Mouse (Mus musculus) heart, adult 18-20 months (tissue): ENCODE results near the gene Ccdc190. TPM values are rescaled to one million over a fixed set of nuclear protein-coding genes. Genes with fewer than 3 reads are reported as not detected.

Source experiments
- DNase-seq, 2 experiments: peaks; one replicate each; pipeline ENCODE4 v3.0.0; 2021 to 2022; ENCODE audit warnings: mixed read lengths in 1 of 2
- total RNA-seq, 2 experiments: library from RNA; stranded (reverse); gene quantifications; 2 replicates each; pipeline ENCODE4 v1.2.3; 2021

Gene Ccdc190
- total RNA-seq, 2 experiments from 2014 or later = 0.31 TPM; not detected in 1

GRCm38 (mm10) chr1:169934005-169934725, 5.7 kb downstream of the Ccdc190 start:
- peak; percentile 45 to 76 for DNase-seq

- peak; percentile 20 to 70 for DNase-seq
Observed at GRCm38 (mm10) chr1:169939345-169939744, 10.9 kb downstream of the Ccdc190 start.

GRCm38 (mm10) chr1:169946004-169946403, 17.6 kb downstream of the Ccdc190 start:
- DNase-seq = no peak

GRCm38 (mm10) chr1:169947654-169948053, 19.2 kb downstream of the Ccdc190 start:
- DNase-seq = no peak

GRCm38 (mm10) chr1:169948280-169948679, 19.8 kb downstream of the Ccdc190 start:
- no peak for DNase-seq

GRCm38 (mm10) chr1:169948866-169949265, 20.4 kb downstream of the Ccdc190 start:
- no peak for DNase-seq

GRCm38 (mm10) chr1:169949981-169950380, 21.5 kb downstream of the Ccdc190 start:
- no peak for DNase-seq

GRCm38 (mm10) chr1:169950651-169951050, 22.2 kb downstream of the Ccdc190 start:
- DNase-seq = no peak

GRCm38 (mm10) chr1:169951561-169951960, 23.1 kb downstream of the Ccdc190 start:
- no peak for DNase-seq

- no peak for DNase-seq
Observed at GRCm38 (mm10) chr1:169952636-169953035, 24.2 kb downstream of the Ccdc190 start.

- DNase-seq = no peak
Observed at GRCm38 (mm10) chr1:169953106-169953505, 24.7 kb downstream of the Ccdc190 start.

- peak; percentile 97 to 99 for DNase-seq
Observed at GRCm38 (mm10) chr1:169968792-169969515, 40.5 kb downstream of the Ccdc190 start, which contains the start of gene Hsd17b7. Hsd17b7 (minus strand) TSS chr1:169969241.

- no peak for DNase-seq
Observed at GRCm38 (mm10) chr1:169969516-169969886, 41.1 kb downstream of the Ccdc190 start.

GRCm38 (mm10) chr1:169970936-169971335, 42.5 kb downstream of the Ccdc190 start:
- no peak for DNase-seq

GRCm38 (mm10) chr1:169971998-169972397, 43.5 kb downstream of the Ccdc190 start:
- DNase-seq = no peak

- no peak for DNase-seq
Observed at GRCm38 (mm10) chr1:169977621-169978020, 49.2 kb downstream of the Ccdc190 start.

Other genes with a start within 250 kb of the Ccdc190 start
- 10 to 100 TPM; 10.5 to 14.0 TPM for gene Rgs4, start 181.0 kb upstream of the Ccdc190 start, total RNA-seq
- gene Hsd17b7, start 40.6 kb downstream of the Ccdc190 start, total RNA-seq = 10 to 100 TPM; 15.0 TPM
- 10 to 100 TPM; 20.8 to 22.1 TPM for gene Ddr2, start 182.1 kb downstream of the Ccdc190 start, total RNA-seq
- 10 to 100 TPM; 45.5 to 50.7 TPM for gene Uap1, start 246.3 kb downstream of the Ccdc190 start, total RNA-seq